Mouse (Mus musculus): ENCODE data around the gene Gbf1.

The Gbf1 gene

GRCm38 (mm10) chr19:46328081-46329030 is 176.0 kb downstream of the Gbf1 start, which contains the start of gene Fbxl15:
Fbxl15 (plus strand) TSS chr19:46328184.
- peak; percentile 91 for DNase-seq (ENCODE audit: low spot score in 2 of 2)

GRCm38 (mm10) chr19:46329031-46329641 is 176.8 kb downstream of the Gbf1 start:
- peak; percentile 28 to 30 for DNase-seq (ENCODE audit: low spot score in 2 of 2)

GRCm38 (mm10) chr19:46329951-46330350 is 177.6 kb downstream of the Gbf1 start:
- peak; percentile 81 for DNase-seq (ENCODE audit: low spot score in 2 of 2)

GRCm38 (mm10) chr19:46330696-46331095 is 178.4 kb downstream of the Gbf1 start:
- no peak for DNase-seq (ENCODE audit: low spot score in 2 of 2)

GRCm38 (mm10) chr19:46331326-46331725 is 179.0 kb downstream of the Gbf1 start:
- no peak for DNase-seq (ENCODE audit: low spot score in 2 of 2)

- DNase-seq (ENCODE audit: low spot score in 2 of 2) = no peak
Measured at GRCm38 (mm10) chr19:46331936-46332335, 179.6 kb downstream of the Gbf1 start.

- no peak for DNase-seq (ENCODE audit: low spot score in 2 of 2)
Measured at GRCm38 (mm10) chr19:46332721-46333339, 180.5 kb downstream of the Gbf1 start.

GRCm38 (mm10) chr19:46333906-46334305 is 181.6 kb downstream of the Gbf1 start:
- no peak for DNase-seq (ENCODE audit: low spot score in 2 of 2)
